Mouse (Mus musculus): ENCODE data around the gene Colca2.

GRCm38 (mm10) chr9:51272102-51272501 is 6.3 kb downstream of the Colca2 start:
- TF ChIP-seq EP300 (IDR thresholded peaks at IDR 0.05; ENCODE audit: low read depth): no peak
- no peak for TF ChIP-seq CTCF (IDR thresholded peaks at IDR 0.05; ENCODE audit: low read depth)

Measured in heart, postnatal 0 days (tissue).